Mouse (Mus musculus) liver, adult 2 months (tissue): ENCODE measurements around the gene Tcf25. TPM values are rescaled to one million over a fixed set of nuclear protein-coding genes. Genes with fewer than 3 reads are reported as not detected.

Source experiments
- DNase-seq: peaks from one replicate; pipeline ENCODE4 v3.0.0-alpha.2; 2011; ENCODE audit warnings: low read depth, low spot score; ENCODE audit errors: extremely low read depth
- H3K27ac ChIP-seq: fragments of 200-500 bp; replicated peaks from 2 replicates; pipeline ENCODE4 v1.5.1; 2012; ENCODE audit warnings: low read depth, mild to moderate bottlenecking, control low read depth, inconsistent platforms, low read length; ENCODE audit not compliant: insufficient read depth
- H3K27me3 ChIP-seq: fragments of 200-500 bp; 2 replicates; pipeline ENCODE4 v1.6.1; 2012; ENCODE audit warnings: mild to moderate bottlenecking, moderate library complexity, low read length, inconsistent platforms; ENCODE audit not compliant: control insufficient read depth, insufficient read depth
- H3K36me3 ChIP-seq: fragments of 200-500 bp; 2 replicates; pipeline ENCODE4 v1.6.1; 2012; ENCODE audit warnings: low read length, inconsistent platforms; ENCODE audit not compliant: control insufficient read depth, insufficient read depth
- H3K4me1 ChIP-seq: fragments of 200-500 bp; 2 replicates; pipeline ENCODE4 v1.6.1; 2011; ENCODE audit warnings: low read length; ENCODE audit not compliant: control insufficient read depth, insufficient read depth
- H3K4me3 ChIP-seq: fragments of 200-500 bp; 2 replicates; pipeline ENCODE4 v1.5.1; 2011; ENCODE audit warnings: low read depth, mild to moderate bottlenecking, control low read depth, low read length, moderate library complexity; ENCODE audit not compliant: insufficient read depth
- H3K79me2 ChIP-seq: fragments of 200-500 bp; 2 replicates; pipeline ENCODE4 v1.6.1; 2012; ENCODE audit warnings: inconsistent platforms, mild to moderate bottlenecking, low read length, moderate library complexity; ENCODE audit not compliant: control insufficient read depth, insufficient read depth
- H3K9ac ChIP-seq: fragments of 200-500 bp; 2 replicates; pipeline ENCODE4 v1.6.1; 2012; ENCODE audit warnings: low read depth, mild to moderate bottlenecking, control low read depth, inconsistent platforms, low read length
- CTCF ChIP-seq: fragments of 200-500 bp; IDR thresholded peaks from 2 replicates; pipeline ENCODE4 v1.5.1; 2011; ENCODE audit warnings: low read depth, low read length, control low read depth
- POLR2A ChIP-seq: fragments of 200-500 bp; IDR thresholded peaks from 2 replicates; pipeline ENCODE4 v1.6.1; 2011; ENCODE audit warnings: low read length, control low read depth; ENCODE audit not compliant: insufficient read depth; ENCODE audit errors: extremely low read depth
- WGBS: fragments of 180-500 bp; shearing (Covaris S2); methylation state at CpG from one replicate; pipeline ENCODE4 v1.1.7; 2018; 5-methylcytosine and 5-hydroxymethylcytosine counted together
- polyA plus RNA-seq: library from polyadenylated mRNA; depleted of rRNA; stranded (reverse); fragments of >200 nt; gene quantifications from 2 replicates; pipeline ENCODE4 v1.2.3, GENCODE M21; 2012; rRNA removed
- total RNA-seq: library from RNA; depleted of rRNA; stranded (reverse); fragments of >200 nt; gene quantifications from 2 replicates; pipeline ENCODE4 v1.2.3, GENCODE M21; 2014; rRNA removed

Gene Tcf25
- total and polyA plus RNA-seq, 2 experiments: 86.7 to 117 TPM

DNA sequence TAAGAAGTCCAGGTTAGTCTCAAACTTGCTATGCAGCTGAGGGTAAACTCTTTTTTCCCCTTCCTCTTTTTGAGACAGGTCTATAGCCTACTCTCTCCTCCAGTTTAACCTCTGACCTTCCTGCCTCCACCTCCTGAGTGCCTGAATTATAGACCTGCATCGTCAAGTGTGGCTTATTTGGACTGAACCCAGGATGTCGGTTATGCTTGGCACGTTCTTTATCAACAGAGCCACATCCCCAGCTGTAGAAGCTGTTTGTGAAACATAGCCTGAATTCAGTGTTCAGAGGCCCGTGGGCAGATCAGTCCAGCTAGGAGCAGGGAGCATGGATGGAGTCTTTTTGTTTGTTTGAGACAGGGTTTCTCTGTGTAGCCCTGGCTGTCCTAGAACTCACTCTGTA, 78.6 kb downstream of the Tcf25 start:
- WGBS: 59% methylated on average over 4 of the region's 4 CpGs
- no peak for DNase-seq

DNA sequence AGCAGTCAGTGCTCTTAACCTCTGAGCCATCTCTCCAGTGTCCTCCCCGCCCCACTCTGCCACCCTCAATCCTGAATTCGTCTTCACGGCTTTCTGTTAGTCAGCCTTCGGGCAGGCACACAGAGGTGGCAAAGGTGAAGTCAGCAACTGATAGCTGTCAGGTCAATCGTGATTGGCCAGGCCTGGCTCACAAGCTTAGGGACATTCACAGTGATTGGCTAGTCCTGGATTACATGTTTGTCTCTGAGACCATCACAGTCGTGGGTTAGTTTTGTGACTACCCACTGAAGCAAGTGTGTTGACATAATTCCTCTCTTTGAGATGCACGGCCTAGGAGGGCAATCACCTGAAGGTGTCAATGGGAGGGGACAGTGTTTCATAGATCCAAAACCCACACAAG, 79.7 kb downstream of the Tcf25 start:
- no peak overlapping the region for H3K4me3 ChIP-seq
- no peaks in the 10 kb centered on the region for H3K4me1 ChIP-seq
- peaks cover 23% of the 10 kb centered on the region for H3K36me3 ChIP-seq
- H3K27me3 ChIP-seq: no peaks in the 10 kb centered on the region
- no peaks in the 10 kb centered on the region for H3K79me2 ChIP-seq
- H3K27ac ChIP-seq: no peak overlapping the region
- WGBS: 83% methylated on average over 7 of the region's 7 CpGs
- no peak for TF ChIP-seq POLR2A
- no peak for TF ChIP-seq CTCF
- no peak overlapping the region for H3K9ac ChIP-seq
- no peak for DNase-seq

More for the DNA sequence above, 78.6 kb downstream of the Tcf25 start:
- Histone ChIP-seq H3K36me3 (peaks cover 15% of the 10 kb centered on the region), H3K27ac (no peak overlapping the region), H3K9ac (no peak overlapping the region), H3K4me1 (no peaks in the 10 kb centered on the region), H3K79me2 (no peaks in the 10 kb centered on the region), H3K4me3 (no peak overlapping the region), H3K27me3 (no peaks in the 10 kb centered on the region)
- no peak for TF ChIP-seq CTCF

Other genes starting within 250 kb of the Tcf25 start
- gene Sult5a1, start 215.4 kb upstream of the Tcf25 start, total RNA-seq: 15.5 and 29.8 TPM in 2 replicates
- gene Sult5a1, start 215.4 kb upstream of the Tcf25 start, polyA plus RNA-seq: 62.7 and 154 TPM in 2 replicates
- gene Dpep1, start 187.5 kb upstream of the Tcf25 start, total RNA-seq: 0.55 and 0.74 TPM in 2 replicates
- 0.45 and 1.8 TPM in 2 replicates for gene Dpep1, start 187.5 kb upstream of the Tcf25 start, polyA plus RNA-seq
- 51.5 and 58.5 TPM in 2 replicates for gene Chmp1a, start 161.0 kb upstream of the Tcf25 start, total RNA-seq
- 67.1 and 67.7 TPM in 2 replicates for gene Chmp1a, start 161.0 kb upstream of the Tcf25 start, polyA plus RNA-seq
- 0.28 and 0.34 TPM in 2 replicates for gene Spata33, start 160.9 kb upstream of the Tcf25 start, total RNA-seq
- gene Spata33, start 160.9 kb upstream of the Tcf25 start, polyA plus RNA-seq: 0.13 and 0.61 TPM in 2 replicates
- 16.9 and 18.2 TPM in 2 replicates for gene Cdk10, start 148.9 kb upstream of the Tcf25 start, total RNA-seq
- gene Cdk10, start 148.9 kb upstream of the Tcf25 start, polyA plus RNA-seq: 29.8 and 45.1 TPM in 2 replicates
- gene Spata2l, start 137.5 kb upstream of the Tcf25 start, total RNA-seq: 16.8 and 18.1 TPM in 2 replicates
- gene Spata2l, start 137.5 kb upstream of the Tcf25 start, polyA plus RNA-seq: 27.3 and 41.2 TPM in 2 replicates
- 21.3 and 26.3 TPM in 2 replicates for gene Zfp276, start 119.6 kb upstream of the Tcf25 start, total RNA-seq
- gene Zfp276, start 119.6 kb upstream of the Tcf25 start, polyA plus RNA-seq: 17.7 and 24.5 TPM in 2 replicates
- gene Vps9d1, start 119.4 kb upstream of the Tcf25 start, total RNA-seq: 5.6 and 6.6 TPM in 2 replicates
- gene Vps9d1, start 119.4 kb upstream of the Tcf25 start, polyA plus RNA-seq: 40.9 and 48.8 TPM in 2 replicates
- gene Fanca, start 55.2 kb upstream of the Tcf25 start, total RNA-seq: 0.94 and 1.8 TPM in 2 replicates
- gene Fanca, start 55.2 kb upstream of the Tcf25 start, polyA plus RNA-seq: 0.88 and 1.1 TPM in 2 replicates
- gene Spire2, start 41.0 kb upstream of the Tcf25 start, total RNA-seq: under 0.01 and 0.07 TPM in 2 replicates
- gene Spire2, start 41.0 kb upstream of the Tcf25 start, polyA plus RNA-seq: 0.13 TPM in 1 of 2 replicates, not detected in the other
- not detected in 2 replicates for gene Mc1r, start 33.4 kb downstream of the Tcf25 start, total RNA-seq
- not detected in 2 replicates for gene Mc1r, start 33.4 kb downstream of the Tcf25 start, polyA plus RNA-seq
- gene Tubb3, start 37.7 kb downstream of the Tcf25 start, total RNA-seq: 0.67 TPM in 1 of 2 replicates, not detected in the other
- gene Tubb3, start 37.7 kb downstream of the Tcf25 start, polyA plus RNA-seq: not detected in 2 replicates
- gene Def8, start 49.8 kb downstream of the Tcf25 start, total RNA-seq: 20.5 and 20.6 TPM in 2 replicates
- 32.2 and 33.5 TPM in 2 replicates for gene Def8, start 49.8 kb downstream of the Tcf25 start, polyA plus RNA-seq
- gene Afg3l1, start 104.2 kb downstream of the Tcf25 start, total RNA-seq: 22.8 and 26.0 TPM in 2 replicates
- 36.3 and 37.8 TPM in 2 replicates for gene Afg3l1, start 104.2 kb downstream of the Tcf25 start, polyA plus RNA-seq
- gene Dbndd1, start 141.7 kb downstream of the Tcf25 start, total RNA-seq: not detected in 2 replicates
- gene Dbndd1, start 141.7 kb downstream of the Tcf25 start, polyA plus RNA-seq: not detected in 2 replicates
- 1.8 TPM in 2 replicates for gene Gas8, start 145.1 kb downstream of the Tcf25 start, total RNA-seq
- 1.4 and 1.6 TPM in 2 replicates for gene Gas8, start 145.1 kb downstream of the Tcf25 start, polyA plus RNA-seq